Mouse (Mus musculus) embryo, embryonic 10 days (tissue): ENCODE measurements around the gene Tspan32.

Experiments used
- DNase-seq: peaks from one replicate; pipeline ENCODE4 v3.0.0-alpha.2; 2015; ENCODE audit warnings: low spot score

Gene Tspan32

DNA sequence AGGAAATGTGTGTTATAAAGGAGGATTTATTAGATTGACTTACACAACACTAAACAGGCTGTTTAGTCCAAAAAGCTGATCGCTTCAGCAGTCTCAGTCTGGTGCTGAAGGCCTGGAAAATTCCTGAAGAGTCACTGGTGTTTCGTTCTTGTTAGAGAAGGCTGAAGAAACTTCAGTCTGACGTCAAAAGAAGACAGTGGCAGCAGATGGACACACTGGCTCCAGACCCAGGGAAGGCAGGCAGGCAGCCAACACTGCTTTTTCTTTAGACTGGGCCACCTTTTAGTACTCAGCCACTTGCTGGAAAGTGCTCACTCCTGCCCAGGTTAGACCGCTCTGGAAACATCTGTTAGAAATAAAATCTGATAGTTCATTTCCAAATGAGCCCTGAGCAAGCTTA lies 28.7 kb downstream of the Tspan32 start:
- no peak for DNase-seq

DNA sequence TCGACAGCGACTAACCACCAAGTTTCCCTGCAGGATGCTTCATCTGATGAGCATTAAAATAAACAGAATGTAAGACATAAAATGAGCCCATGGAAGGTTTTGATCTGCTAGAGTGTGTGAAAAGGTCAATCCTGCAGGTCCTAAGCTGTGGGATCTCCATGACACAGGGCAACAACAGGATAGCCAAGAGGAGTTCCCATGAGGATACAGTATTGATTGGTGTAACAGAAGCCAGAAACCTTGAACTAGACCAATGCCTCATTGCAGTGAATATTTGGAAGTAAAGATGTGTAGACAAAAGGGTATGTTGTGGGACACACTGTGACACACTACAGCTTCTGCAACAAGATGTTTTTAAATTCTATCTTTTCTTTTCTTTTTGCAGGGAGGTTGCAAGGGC lies 29.3 kb downstream of the Tspan32 start:
- no peak for DNase-seq

DNA sequence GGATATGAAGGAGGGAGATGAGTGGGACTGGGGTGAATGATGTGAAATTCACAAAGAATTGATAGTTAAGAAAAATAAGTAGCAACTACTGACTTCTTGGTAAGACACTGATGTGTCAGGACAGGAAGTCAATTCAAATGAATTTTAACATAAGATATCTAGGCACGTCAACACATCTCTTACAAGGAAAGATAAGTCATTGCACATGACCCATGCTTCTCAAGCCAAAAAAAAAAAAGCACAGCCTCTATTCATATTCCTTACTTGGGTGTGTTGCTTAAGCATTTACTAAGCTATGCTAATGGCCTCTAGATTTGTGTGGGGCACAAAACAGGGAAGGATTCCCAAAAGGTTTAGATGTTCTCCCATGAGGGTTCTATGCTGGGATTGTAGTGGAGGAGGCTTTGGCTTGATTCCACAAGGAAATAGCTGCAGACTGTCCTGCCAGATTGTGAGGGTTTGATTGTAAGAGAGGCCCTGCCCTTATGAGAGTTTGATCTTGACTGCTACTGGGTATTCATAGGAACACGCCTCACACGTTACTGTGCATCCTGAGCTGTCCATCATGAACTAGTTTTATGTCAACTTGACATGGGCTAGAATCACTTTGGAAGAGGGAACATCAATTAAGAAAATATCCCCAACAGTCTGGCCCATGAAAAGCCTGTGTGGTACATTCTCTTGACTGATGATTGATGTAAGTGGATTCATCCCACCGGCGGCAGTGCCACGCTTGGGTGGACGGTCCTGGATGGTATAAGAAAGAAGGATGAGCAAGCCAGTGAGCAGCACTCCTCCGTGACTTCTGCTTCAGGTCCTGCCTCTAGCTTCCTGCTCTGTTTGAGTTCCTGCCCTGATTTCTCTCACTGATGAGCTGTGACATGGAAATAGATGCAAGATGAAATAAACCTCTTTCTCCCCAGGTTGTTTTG lies 29.9 kb downstream of the Tspan32 start:
- DNase-seq, result no peak

DNA sequence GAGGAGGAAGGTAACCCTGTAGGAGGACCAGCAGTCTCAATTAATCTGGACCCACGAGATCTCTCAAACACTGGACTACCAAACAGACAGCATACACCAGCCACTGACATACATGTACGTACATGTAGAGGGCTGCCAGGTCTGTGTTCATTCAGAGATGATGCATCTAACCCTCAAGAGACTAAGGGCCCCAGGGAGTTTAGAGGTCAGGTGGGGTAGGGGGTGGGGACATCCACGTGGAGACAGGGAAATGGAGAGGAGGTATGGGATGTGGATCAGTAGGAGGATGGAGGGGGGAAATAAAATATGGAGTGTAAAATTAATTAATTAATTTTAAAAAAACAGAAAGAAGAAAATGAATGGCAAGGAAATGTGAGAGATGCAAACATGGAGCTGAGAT lies 31.9 kb downstream of the Tspan32 start:
- no peak for DNase-seq

DNA sequence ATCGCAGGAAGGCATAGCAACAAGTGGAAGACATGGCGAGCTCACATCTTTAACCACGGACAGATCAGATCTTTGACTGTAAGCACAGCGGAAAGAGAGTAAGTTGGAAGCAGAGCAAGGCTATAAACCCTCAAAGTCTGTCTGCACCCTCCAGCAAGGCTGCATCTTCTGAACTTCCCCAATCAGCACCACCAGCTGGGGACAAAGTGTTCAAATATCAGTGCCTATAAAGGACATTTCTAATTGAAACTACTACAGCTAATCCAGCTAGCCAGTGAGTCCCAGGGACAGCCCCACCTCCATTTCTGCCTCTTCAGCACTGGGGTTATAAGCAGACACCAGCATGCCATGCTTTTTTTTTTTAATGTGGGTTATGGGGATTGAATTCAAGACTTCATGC lies 32.5 kb downstream of the Tspan32 start:
- no peak for DNase-seq

DNA sequence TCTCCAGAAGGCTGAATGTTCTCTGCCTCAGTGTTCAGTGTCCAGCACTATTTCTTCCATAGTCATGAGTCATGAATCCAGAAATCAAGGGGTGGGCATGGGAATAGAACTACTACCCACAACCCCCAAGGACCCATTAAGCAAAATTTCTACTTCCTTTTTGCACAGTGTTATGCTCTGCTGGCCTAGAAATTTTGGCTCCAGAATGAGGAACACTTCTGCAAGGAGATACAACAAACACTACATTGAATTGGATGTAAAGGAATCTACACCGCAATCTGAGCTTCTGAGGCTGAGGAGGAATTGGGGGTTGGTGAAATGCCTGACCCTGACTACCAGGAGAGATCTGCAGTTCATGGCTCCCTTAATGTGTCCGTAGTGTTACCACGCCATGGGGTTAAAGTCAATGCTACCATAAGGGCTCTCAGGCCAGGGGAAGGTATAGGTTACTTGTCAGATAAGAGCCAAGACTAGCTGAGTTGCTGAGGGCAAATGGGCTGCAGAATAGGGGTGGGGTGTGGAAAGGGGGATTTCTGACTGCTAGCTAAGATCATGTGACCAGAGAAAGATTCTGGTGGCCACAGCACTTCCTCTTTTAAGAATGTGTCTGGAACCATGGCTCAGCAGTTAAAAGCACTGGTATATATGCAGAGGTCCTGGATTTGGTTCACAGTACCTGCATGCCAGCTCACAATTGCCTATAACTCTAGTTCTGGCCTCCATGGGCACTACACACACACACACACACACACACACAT lies 33.5 kb downstream of the Tspan32 start:
- no peak for DNase-seq

DNA sequence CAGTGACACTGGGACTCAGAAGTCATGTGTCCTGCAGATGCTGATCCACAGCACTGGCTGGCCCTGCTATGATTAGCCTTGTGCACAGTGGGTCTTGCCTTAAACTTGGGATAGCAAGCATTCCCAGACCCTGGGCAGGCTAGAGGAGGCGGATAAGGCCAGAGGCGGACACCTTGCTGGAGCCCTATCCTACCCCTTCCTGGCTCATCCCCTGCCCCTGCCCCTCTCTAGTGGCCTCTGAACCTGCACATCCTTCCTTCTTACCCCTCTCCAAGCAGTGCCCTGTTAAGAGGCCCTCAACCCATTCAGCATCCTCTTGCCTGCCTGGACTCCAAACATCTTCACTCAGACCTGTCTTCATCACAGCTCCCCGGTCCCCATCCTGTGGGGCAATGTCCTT lies 35.7 kb downstream of the Tspan32 start:
- DNase-seq, result no peak

DNA sequence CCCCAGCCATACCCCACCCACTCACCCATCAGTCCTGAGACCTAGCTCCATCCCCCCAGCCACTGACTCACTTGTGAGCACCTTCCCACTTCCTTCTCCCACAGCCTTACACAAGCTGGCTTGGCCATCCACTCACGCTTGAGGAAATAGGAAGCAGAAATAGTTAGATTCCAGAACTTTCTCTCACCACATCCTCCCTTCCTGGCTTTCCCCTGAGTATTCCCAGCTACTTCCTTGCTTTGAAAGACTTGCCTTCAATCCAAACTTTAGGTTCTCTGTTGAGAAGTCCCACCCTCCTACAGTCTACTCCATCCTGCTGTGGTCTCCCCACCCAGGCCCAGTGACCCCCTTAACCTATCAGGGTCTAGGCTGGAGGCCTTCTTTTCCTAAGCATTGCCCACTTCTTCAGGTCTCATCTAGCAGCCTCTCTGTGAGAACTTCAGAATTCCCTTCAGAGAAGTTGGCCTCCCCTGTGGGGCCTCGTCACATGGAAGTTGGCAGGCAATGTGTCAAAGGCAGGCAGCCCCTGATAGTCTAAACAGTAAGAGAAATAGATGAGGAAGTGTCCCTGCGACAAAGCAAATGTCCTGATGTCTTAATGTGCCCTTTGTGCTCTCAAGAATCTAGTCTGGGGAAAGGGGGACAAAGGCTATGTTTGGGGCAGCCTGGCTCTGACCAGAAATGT lies 36.4 kb downstream of the Tspan32 start:
- DNase-seq, result no peak

DNA sequence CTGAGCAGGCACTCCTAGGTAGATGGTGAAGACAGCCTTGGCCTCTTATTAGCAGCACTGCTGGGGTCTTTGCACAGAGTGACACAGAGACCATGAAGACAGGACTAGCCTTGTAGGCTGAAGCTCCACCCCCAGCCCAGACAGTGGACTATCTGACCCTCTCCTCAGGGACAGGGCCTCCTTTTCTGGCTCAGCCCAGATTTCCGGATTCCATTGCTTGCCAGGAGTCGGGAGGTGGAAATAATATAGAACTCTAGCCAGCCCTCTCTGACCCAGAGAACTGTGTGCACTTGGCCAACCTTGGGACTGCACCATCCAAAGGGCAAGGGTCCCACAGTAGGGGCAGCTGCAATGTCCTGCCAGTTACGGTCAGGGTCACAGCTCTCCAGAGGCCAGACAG lies 37.2 kb downstream of the Tspan32 start:
- no peak for DNase-seq

DNA sequence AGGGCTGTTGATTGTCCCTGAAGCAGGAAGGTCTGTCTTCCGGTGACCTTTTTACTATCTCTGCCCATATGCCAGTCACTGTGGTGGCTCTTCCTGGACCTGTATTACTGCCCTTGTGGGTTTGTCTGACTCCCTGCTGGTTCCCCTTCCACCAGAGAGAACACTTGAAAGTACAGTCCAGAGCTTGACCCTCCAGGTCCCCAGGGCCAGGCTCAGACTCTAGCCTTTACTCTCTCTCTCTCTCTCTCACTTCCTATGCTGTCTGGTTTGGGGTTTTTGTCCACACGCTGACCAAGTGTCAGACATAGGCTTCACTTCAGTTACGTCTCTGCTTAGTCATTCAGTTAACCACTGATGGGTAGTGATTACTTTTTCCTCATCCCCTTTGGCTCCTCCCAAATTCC lies 38.1 kb downstream of the Tspan32 start:
- DNase-seq, result no peak

DNA sequence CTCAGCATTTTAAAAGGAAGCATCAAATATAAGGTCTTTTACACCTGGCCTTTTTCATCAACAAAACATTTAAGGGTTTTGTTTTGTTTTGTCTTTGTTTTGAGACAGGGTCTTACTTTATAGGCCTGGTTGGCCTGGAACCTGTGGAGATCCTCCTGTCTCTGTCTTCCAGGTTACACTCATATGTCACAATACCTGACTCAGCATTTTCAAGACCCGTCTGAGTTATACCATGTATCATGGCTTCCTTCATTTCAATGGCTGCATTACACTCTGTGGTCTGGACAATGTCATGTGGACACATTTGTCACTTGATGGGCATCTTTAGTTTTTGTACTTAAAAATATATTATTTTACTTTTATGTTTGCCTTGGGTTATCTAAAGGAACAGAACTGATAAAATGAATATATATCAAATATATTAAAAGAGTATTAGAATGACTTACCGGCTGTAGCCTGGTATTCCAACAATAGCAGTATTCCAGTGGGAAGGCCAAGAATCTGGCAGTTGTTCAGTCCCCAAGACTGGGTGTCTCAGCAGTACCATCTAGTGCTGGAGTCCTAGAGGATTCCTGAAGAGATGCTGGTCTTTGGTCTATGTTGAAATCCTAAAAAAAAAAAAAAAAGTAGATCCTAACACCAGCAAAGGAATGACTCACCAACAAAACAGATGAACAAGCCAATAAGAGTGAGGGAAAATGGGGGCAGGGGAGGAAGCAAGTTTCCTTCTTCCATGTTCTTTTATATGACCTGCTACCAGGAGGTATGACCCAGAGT lies 39.4 kb downstream of the Tspan32 start:
- no peak for DNase-seq

DNA sequence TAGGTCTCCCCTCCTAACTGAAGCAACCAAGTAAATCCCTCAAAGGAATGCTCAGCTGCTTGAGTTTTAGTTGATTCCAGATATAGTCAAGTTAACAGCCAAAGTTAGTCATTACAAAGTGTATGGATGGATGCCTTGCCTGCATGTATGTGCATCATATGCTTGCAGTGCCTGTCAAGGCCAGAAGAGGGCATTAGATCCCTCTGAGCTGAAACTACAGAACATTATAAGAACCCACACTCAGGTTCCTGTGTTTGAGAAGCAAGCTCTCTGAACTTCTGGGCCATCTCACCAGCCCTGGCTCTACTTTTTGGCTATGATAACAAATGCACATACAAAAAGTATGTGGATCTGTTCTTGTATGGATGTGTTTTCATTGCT lies 40.0 kb downstream of the Tspan32 start:
- DNase-seq, result no peak

DNA sequence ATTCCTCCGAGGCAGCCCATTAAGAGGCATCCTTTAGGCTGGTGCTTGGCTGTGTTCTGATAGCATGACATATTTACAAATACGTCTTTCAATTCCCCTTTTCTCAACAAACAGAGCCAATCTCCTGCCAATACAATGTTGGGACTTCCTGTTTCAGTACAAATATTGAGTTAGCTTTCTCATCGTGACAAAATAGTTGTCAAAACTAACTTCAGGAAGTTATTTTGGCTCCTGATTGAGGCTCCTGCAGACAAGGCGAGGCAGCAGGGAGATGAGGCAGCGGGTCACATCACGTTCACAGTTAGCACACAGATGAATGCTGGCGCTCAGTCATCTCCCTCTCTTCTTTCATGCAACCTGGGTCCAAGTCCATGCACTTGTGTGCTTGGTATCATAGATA lies 41.5 kb downstream of the Tspan32 start:
- DNase-seq, result no peak

DNA sequence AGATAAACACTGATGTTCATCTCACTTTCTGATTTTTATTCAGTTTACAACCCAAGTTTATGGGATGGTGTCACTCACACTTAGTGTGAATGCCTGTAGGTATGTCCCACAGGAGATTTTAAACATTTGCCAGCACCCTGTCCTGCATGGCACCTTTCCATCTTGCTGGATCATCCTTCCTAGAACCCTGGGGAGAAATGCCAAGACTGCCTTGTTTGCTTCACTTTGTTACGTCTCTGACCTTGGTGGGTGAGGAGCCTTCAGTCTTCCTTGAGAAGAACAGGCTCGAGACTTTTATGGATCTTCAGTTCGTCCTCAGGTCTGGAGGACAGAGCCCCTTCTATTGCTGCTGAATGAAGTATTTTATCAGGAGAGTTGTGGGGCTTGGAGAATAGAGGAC lies 44.5 kb downstream of the Tspan32 start:
- no peak for DNase-seq

DNA sequence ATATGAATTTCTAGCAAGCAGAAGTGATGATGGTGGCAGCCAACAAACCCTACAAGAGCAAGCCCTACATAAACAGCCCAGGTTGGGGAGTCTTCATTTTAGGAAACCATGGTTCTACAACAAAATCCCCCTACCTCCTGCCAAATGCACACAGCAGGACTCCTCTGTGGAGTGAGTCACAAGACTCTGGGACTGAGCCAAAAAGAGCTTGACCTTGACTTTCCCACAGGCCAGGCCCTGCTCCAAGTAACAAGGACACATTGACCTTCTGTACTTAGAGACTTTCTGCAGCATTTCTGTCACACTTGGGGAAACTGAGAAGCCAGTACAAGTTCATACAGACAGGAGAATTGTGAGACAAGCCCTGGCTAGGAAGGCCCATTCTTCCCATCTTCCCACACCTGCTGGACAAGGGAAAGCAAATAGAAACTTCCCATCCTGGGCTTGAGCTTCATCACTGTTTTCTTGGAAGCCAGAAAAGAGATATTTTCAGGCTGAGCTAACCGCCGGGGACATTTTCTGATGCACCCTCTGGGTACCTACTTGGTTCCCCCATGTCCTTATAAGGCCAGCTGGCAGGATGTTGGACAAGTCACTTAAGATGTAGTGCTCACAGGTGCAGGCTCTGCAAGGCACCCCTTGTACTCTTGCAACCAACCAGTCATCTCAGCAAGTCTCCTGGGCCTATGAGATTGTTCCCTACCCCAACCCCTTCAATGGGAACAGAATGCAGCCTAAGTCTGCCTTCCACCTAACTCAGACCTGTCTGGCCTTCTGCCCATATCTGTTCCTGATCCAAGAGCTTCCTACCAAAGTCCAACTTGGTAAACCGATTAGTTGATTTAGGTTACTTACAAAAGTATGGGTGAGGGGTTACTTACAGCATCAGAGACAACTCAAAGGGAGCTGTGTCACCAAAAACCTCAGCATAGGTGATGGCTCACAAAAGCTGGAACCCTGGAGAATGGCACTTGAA lies 45.3 kb downstream of the Tspan32 start:
- DNase-seq, result no peak

DNA sequence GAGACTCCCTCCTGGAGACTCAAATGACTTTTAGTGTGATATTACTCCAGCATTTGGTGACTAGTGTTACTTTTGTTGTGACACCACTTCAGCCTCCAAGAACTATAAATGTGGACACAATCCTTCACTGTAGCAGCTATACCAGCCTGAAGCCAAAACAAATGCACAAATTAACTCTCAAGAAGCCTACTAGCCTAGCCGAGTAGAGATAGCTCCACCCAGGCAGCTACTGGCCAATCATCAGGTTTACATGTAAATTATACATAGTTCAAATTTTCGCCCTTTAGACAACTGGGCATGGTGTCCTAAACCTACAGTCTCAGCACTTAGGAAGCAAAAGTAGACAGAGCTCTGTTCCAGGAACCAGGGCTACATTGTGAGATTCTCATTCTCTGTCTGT lies 46.5 kb downstream of the Tspan32 start:
- no peak for DNase-seq

DNA sequence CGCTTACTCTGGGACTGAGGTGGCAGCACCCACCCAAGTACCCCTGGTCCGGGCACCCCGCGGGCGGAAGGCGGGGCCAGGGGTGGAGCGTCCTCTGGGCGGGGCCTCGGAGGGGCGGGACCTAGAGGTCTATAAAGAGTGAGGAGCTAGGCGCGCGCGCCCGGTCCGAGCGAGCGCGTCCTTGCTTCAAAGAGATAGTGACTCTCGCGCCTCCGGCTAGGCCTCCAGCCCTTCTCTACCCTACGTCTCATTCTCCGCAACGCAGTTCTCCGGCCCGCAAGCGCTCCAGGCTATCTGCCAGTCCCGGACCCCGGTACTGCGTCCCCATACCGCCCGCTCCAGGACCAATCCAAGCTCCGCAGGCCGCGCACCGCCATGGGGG lies 47.8 kb downstream of the Tspan32 start, which contains the start of gene Cd81:
Gene Cd81, plus strand, starts transcription at position 114 of the 382 bp plus-strand sequence.
- DNase-seq, result peak; percentile 83

DNA sequence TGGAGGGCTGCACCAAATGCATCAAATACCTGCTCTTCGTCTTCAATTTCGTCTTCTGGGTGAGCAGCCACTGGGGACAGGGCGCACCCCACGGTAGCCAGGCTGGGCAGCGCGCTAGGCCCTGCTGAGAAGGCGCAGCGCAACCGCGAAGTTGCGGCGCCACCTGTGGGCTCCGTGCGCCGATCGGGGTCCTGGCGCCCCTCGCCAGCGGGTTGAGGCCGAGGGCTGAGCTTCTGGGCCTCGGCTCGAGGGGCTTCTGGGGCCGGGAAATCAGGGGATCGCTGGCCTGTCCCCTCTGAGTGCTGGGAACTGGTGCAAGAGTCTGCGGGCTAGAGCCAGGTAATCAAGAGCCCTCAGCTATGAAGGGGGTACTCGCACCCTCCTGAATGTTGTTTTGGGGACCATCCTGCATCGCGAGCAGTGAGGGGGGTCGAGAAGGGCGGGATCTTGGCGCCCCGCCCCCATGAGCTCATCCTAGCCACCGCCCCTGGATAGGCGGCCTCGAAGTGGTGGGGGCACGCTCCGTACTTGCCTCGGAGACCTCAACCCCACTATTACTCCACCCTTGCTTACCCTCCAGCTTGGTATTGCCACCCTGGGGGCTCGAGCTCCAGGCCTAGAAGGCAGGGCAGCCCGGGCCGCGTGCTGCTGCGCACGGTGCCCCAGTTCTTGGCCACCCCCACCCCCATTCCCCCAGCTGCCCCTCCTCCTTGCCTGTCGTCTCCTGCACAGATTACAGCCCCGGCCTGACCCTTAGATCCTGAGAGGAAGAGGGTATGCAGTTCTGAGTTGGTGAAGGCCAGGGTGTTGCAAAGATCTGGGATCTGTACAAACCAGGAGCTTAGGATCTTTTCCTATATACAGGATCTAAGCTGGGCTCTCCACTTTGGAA lies 48.4 kb downstream of the Tspan32 start:
- DNase-seq, result peak; percentile 79

DNA sequence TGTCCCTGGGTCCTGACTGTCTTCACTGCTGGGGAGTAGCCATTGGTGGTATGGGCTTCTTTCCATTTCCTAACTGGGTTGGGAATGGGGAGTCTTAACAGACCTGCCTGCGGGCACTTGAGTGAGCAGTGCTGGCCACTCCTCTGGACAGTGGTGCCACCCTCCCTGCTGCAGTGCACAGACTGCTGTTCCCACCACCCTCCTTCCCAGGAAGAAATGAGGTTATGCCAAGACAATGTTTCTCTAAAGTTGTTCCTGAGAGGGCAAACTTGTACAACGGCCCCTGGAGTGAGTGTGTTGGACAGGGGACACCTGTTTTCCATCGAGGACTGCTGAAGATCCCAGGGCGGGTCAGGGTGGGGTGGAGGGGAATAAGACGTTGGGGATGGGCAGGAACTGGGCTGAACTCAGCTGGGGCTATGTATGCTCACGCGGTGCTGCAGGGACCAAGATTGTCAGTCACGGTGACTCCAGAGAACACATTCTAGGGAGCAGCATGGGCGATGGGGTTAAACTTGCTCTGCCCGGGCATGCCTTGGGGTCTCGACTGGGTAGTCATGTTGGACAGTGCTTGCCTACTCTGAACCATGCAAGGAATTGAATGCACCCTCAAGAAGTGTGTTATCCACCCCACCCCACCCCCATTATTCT lies 49.2 kb downstream of the Tspan32 start:
- no peak for DNase-seq
